Mouse (Mus musculus): ENCODE measurements around the gene Zfp523. TPM values are rescaled to one million over a fixed set of nuclear protein-coding genes. Genes with fewer than 3 reads are reported as not detected.

The Zfp523 gene
- 25.7 and 28.1 TPM in 2 replicates for polyA plus RNA-seq (2015; fragmentation: Nextera tagmentation; extraction: Ambion mirVana)

DNA sequence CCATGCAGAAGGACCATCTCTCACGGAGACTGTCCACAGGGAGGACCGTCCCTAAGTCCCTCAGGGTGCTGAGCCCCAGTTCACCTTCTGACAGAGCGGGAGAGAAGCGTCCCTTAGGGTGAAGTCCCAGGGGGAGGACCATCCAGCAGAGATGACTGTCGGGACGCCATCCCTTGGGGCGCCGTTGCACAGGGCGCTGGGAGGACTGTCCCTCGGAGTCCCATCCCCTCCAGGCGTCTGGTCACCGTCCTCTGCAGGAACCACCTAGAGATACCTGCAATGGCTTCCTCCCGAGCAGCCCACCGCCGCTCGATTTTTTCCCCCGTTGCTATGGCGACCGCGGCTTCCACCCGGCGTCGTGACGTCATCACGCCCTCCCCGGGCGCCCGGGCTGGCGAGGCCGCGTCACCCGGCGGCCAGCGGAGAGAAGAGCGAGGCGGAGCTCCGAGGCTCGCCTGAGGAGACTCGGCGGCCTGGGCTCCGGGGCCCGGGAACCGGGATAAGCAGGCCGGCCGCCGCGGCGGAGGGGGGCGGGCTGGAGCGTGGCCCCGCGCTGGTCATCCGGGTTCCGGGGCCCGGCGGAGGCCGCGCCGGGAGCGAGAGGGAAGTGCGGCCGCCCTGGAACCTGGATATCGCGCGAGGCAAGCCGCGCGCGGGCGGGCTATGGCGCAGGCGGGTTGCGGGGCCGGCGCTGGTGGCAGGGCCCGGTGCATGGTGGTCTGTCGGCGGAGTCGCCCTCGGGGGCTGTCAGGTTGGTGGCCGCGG is at the start of gene Zfp523:
Gene Zfp523, plus strand, starts transcription at position 355 of the 765 bp plus-strand sequence.
- peak within 1 kb of the TSS; percentile 92 for H3K27ac ChIP-seq

DNA sequence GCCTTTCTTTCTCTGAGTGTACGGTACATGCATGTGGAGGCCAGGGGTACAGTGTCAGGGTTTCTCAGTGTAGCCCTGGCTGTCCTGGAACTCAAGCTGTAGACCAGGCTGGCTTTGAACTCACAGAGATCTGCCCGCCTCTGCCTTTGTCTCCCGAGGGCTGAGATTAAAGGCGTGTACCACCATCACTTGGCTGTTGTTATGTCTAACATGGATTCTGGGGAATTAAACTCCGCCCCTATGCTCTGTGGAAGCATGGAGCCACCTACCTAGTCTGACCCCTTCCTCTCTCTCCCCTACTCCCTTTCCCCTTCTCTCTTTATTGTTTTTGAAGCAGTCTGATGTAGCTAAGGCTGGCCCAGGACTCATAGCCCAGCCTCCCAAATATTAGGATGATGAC is 47.1 kb upstream of the Zfp523 start:
- 88% methylated on average over 5 of the region's 5 CpGs for WGBS
- no peaks in the 10 kb centered on the region for H3K9me3 ChIP-seq
- H3K4me3 ChIP-seq (replicated peaks) = no peak overlapping the region
- no peak overlapping the region for H3K4me2 ChIP-seq (replicated peaks)
- no peaks in the 10 kb centered on the region; the same call in 1 of the 2 replicates for H3K27me3 ChIP-seq (replicated peaks)
- no peak overlapping the region for H3K27ac ChIP-seq
- H3K36me3 ChIP-seq = no peaks in the 10 kb centered on the region
- H3K4me1 ChIP-seq (replicated peaks) = 0 out of 2 replicates have a peak, but pooled peaks cover 2% of the 10 kb centered on the region
- no peak overlapping the region for H3K9ac ChIP-seq
- ATAC-seq = no peak

More for the DNA sequence above, at the start of gene Zfp523:
- Histone ChIP-seq H3K4me1 (replicated peaks) (peaks cover 46% of the 10 kb centered on the region), H3K9ac (peak within 1 kb of the TSS; percentile 97), H3K36me3 (no peaks in the 10 kb centered on the region), H3K4me2 (replicated peaks) (peak within 1 kb of the TSS; percentile 81), H3K9me3 (no peaks in the 10 kb centered on the region), H3K27me3 (replicated peaks) (no peaks in the 10 kb centered on the region), H3K4me3 (replicated peaks) (peak within 1 kb of the TSS; percentile 91)
- under 1% methylated on average over 81 of the region's 82 CpGs for WGBS
- peak; percentile 92 for ATAC-seq

DNA sequence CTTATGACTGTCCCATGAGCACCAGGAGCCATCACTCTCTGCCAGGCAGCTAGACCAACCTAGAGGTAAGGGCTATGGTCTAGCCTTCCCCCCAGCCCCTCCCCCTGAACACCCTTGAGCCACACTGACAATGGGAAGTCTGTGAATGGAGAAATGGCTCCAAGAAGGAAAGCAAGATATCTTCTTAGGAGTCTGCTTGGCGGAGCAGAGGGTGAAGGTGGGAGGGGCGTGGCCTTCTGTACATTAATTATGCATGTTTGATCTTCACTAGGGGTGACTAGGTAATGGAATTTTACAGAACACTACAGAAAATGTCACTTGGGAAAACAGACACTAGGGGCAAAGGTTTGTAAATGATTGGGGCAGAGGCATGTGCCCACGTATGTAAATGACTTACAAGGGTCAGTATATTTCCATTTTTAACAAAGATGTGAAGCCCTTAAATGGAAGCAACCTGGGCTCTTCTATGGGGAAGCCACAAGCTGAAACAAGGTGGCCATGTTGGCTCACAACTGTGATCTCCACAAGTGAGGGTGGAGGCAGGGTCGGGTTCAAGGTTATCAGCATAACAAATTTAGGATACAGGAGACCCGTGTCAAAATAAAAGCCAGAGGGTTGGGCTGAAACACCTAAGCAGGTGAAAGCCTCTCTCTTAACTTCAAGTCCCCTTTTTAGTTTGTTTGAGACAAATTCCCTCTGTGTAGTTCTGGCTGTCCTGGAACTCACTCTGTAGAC is 46.4 kb upstream of the Zfp523 start:
- Histone ChIP-seq H3K27ac (no peak overlapping the region), H3K4me3 (replicated peaks) (no peak overlapping the region), H3K4me1 (replicated peaks) (0 out of 2 replicates have a peak, but pooled peaks cover 2% of the 10 kb centered on the region), H3K4me2 (replicated peaks) (no peak overlapping the region), H3K9me3 (no peaks in the 10 kb centered on the region), H3K36me3 (no peaks in the 10 kb centered on the region), H3K27me3 (replicated peaks) (no peaks in the 10 kb centered on the region; the same call in 1 of the 2 replicates), H3K9ac (no peak overlapping the region)
- 61% methylated on average over 5 of the region's 5 CpGs for WGBS
- ATAC-seq = no peak

DNA sequence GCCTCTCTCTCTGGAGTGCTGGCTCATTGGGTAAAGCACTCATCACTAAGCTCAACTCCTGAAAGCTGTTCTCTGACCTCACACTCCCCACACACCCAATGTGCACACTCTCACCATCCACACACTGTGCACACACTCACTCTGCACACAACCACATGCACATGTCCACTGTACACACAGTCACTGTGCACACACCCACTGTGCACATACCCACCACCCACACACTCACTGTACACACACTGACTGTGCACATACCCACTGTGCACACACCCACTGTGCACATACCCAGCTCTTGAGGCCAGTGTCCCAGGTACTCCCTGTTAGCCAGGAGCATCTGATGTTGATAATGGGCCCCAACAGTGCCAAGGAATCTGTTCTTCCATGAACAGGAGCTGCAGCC is 45.8 kb upstream of the Zfp523 start:
- Histone ChIP-seq H3K4me2 (replicated peaks) (no peak overlapping the region), H3K9me3 (no peaks in the 10 kb centered on the region), H3K36me3 (no peaks in the 10 kb centered on the region), H3K27ac (no peak overlapping the region), H3K9ac (no peak overlapping the region), H3K4me1 (replicated peaks) (0 out of 2 replicates have a peak, but pooled peaks cover 2% of the 10 kb centered on the region), H3K4me3 (replicated peaks) (no peak overlapping the region), H3K27me3 (replicated peaks) (no peaks in the 10 kb centered on the region; the same call in 1 of the 2 replicates)
- ATAC-seq = no peak

- Histone ChIP-seq H3K9me3 (no peaks in the 10 kb centered on the region), H3K4me2 (replicated peaks) (no peak overlapping the region), H3K9ac (no peak overlapping the region), H3K36me3 (no peaks in the 10 kb centered on the region), H3K27me3 (replicated peaks) (no peaks in the 10 kb centered on the region; the same call in 1 of the 2 replicates), H3K27ac (no peak overlapping the region), H3K4me3 (replicated peaks) (no peak overlapping the region), H3K4me1 (replicated peaks) (0 out of 2 replicates have a peak, but pooled peaks cover 2% of the 10 kb centered on the region)
- peak; percentile 34; the same call in 1 of the 2 replicates for ATAC-seq
- 6% methylated on average over 14 of the region's 14 CpGs for WGBS
Observed at GRCm38 (mm10) chr17:28133193-28133592, 43.7 kb upstream of the Zfp523 start.

- WGBS = 59% methylated on average over 3 of the region's 3 CpGs
Observed at GRCm38 (mm10) chr17:28135496-28135895, 41.4 kb upstream of the Zfp523 start.

DNA sequence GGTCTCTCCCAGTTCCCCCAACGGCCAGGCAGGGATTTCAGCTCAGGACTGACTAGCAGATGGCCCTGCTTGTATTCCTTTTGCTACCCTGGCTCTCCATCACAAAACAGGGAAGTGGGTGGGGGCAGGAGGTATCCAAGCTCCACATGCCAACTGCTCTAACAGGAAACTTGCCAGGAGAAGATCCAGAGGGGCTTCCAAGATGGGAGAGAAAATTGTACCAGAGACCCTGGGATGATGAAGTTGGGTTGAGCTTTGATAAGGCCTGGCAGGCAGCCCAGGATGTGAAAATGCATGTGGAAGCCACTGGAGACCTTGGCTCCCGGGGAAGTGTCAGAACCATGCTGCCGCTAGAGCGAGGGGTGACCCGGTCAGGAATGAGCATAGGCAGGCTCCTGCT is 40.7 kb upstream of the Zfp523 start:
- Histone ChIP-seq H3K36me3 (no peaks in the 10 kb centered on the region), H3K9me3 (no peaks in the 10 kb centered on the region), H3K4me3 (replicated peaks) (no peak overlapping the region), H3K27me3 (replicated peaks) (peaks cover 8% of the 10 kb centered on the region; the same call in 1 of the 2 replicates), H3K9ac (no peak overlapping the region), H3K4me2 (replicated peaks) (no peak overlapping the region), H3K4me1 (replicated peaks) (0 out of 2 replicates have a peak, but pooled peaks cover 4% of the 10 kb centered on the region), H3K27ac (no peak overlapping the region)
- WGBS = 34% methylated on average over 5 of the region's 5 CpGs
- ATAC-seq = no peak

More at GRCm38 (mm10) chr17:28135496-28135895, 41.4 kb upstream of the Zfp523 start:
- no peaks in the 10 kb centered on the region for H3K36me3 ChIP-seq
- H3K27me3 ChIP-seq (replicated peaks) = no peaks in the 10 kb centered on the region; the same call in 1 of the 2 replicates
- ATAC-seq = no peak
- H3K4me3 ChIP-seq (replicated peaks) = no peak overlapping the region
- no peaks in the 10 kb centered on the region for H3K9me3 ChIP-seq
- no peak overlapping the region for H3K9ac ChIP-seq
- no peak overlapping the region for H3K4me2 ChIP-seq (replicated peaks)
- H3K27ac ChIP-seq = no peak overlapping the region
- 0 out of 2 replicates have a peak, but pooled peaks cover 2% of the 10 kb centered on the region for H3K4me1 ChIP-seq (replicated peaks)

- Histone ChIP-seq H3K4me1 (replicated peaks) (peaks cover 20% of the 10 kb centered on the region), H3K27ac (no peak overlapping the region), H3K36me3 (no peaks in the 10 kb centered on the region), H3K4me2 (replicated peaks) (no peak overlapping the region), H3K27me3 (replicated peaks) (peaks cover 13% of the 10 kb centered on the region), H3K9ac (no peak overlapping the region), H3K4me3 (replicated peaks) (no peak overlapping the region), H3K9me3 (no peaks in the 10 kb centered on the region)
- ATAC-seq = no peak
- WGBS = 88% methylated on average over 8 of the region's 8 CpGs
Observed at GRCm38 (mm10) chr17:28138013-28138412, 38.9 kb upstream of the Zfp523 start.

- Histone ChIP-seq H3K4me2 (replicated peaks) (no peak overlapping the region), H3K9me3 (no peaks in the 10 kb centered on the region), H3K9ac (no peak overlapping the region), H3K27me3 (replicated peaks) (peaks cover 13% of the 10 kb centered on the region), H3K4me3 (replicated peaks) (no peak overlapping the region), H3K4me1 (replicated peaks) (peaks cover 23% of the 10 kb centered on the region), H3K36me3 (no peaks in the 10 kb centered on the region), H3K27ac (no peak overlapping the region)
- no peak for ATAC-seq
- 56% methylated on average over 9 of the region's 9 CpGs for WGBS
Observed at GRCm38 (mm10) chr17:28138685-28139084, 38.2 kb upstream of the Zfp523 start.

DNA sequence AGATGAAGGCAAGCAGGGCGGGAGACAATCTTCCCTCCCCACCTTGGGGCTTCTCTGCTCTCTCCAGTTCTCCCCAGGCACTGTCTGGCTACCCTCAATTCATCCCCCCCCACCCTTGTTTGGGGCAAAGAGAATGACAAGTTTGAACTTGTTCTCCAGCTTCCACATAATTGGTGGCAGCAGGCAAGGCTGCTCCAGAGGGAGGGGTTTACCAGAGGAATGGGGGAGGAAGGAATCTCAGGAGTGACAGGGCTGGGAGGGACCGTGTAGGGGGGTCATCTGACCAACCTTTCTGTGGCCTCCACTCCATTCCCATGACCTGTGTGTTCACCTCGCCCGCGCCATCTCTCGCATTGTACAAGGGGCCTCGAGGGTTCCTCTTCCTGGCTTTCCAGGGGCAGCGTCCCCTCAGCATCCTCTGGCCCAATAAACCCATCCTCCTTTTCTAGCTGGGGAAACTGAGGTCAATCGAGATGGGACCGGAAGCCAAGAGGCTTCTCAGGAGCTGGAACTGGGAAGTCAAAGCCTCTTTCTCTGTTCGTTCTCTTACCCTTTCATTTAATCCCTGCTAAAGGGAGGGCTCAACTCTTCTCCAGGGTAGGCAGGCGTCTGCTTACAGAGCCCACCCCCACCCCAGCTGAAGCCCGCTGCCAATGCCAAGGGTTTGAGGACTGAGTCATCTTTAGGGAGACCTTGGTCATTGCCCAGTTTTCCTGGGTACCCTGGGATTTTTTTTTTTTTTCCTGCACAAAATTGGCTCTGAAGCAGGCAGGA is 36.3 kb upstream of the Zfp523 start:
- WGBS = 46% methylated on average over 13 of the region's 13 CpGs
- H3K27me3 ChIP-seq (replicated peaks) = peaks cover 13% of the 10 kb centered on the region
- H3K9me3 ChIP-seq = no peaks in the 10 kb centered on the region
- no peaks in the 10 kb centered on the region for H3K36me3 ChIP-seq
- no peak overlapping the region for H3K9ac ChIP-seq
- no peak overlapping the region for H3K27ac ChIP-seq
- peaks cover 30% of the 10 kb centered on the region for H3K4me1 ChIP-seq (replicated peaks)
- ATAC-seq = no peak
- H3K4me2 ChIP-seq (replicated peaks) = no peak overlapping the region
- H3K4me3 ChIP-seq (replicated peaks) = no peak overlapping the region

GRCm38 (mm10) chr17:28141205-28141650 is 35.7 kb upstream of the Zfp523 start:
- Histone ChIP-seq H3K4me1 (replicated peaks) (peaks cover 30% of the 10 kb centered on the region), H3K9ac (peak overlapping the region; percentile 66; the same call in 1 of the 2 replicates)
- 8% methylated on average over 15 of the region's 15 CpGs for WGBS

More at GRCm38 (mm10) chr17:28141205-28141650, 35.7 kb upstream of the Zfp523 start:
- Histone ChIP-seq H3K4me2 (replicated peaks) (peak overlapping the region; percentile 99), H3K36me3 (no peaks in the 10 kb centered on the region), H3K9me3 (no peaks in the 10 kb centered on the region), H3K4me3 (replicated peaks) (peak overlapping the region; percentile 67), H3K27me3 (replicated peaks) (peaks cover 13% of the 10 kb centered on the region), H3K27ac (no peak overlapping the region)
- ATAC-seq = no peak

Data from intestine, embryonic 15.5 days (tissue).